Mouse (Mus musculus): Measurements from ENCODE around the gene Abtb2. TPM values are rescaled to one million over a fixed set of nuclear protein-coding genes. Genes with fewer than 3 reads are reported as not detected.

The Abtb2 gene
- total and polyA plus RNA-seq, 3 experiments: 23.0 to 28.7 (median 24.7) TPM

GRCm38 (mm10) chr2:103635731-103636487 is 69.8 kb downstream of the Abtb2 start:
- no peak for TF ChIP-seq POLR2A (IDR thresholded peaks at IDR 0.05; ENCODE audit: insufficient read depth, low read depth, low read length)
- TF ChIP-seq CTCF (IDR thresholded peaks at IDR 0.05): no peak
- no peak for TF ChIP-seq EP300 (IDR thresholded peaks at IDR 0.05; ENCODE audit: insufficient read depth, low read depth, low read length)
- Histone ChIP-seq H3K4me1 (ENCODE audit: control insufficient read depth, insufficient read depth, low read length) (peaks cover 5% of the 10 kb centered on the region), H3K27me3 (ENCODE audit: control insufficient read depth, insufficient read depth, low read length) (peaks cover 2% of the 10 kb centered on the region; the same call in 1 of the 2 replicates), H3K36me3 (ENCODE audit: control insufficient read depth, insufficient read depth, low read length) (peaks cover 3% of the 10 kb centered on the region; the same call in 1 of the 2 replicates), H3K4me3 (no peak overlapping the region), H3K79me2 (replicated peaks; ENCODE audit: control insufficient read depth, insufficient read depth, low read length) (peaks cover 1% of the 10 kb centered on the region; the same call in 1 of the 2 replicates), H3K27ac (no peak overlapping the region), H3K9ac (ENCODE audit: low read depth, low read length) (no peak overlapping the region)
- DNase-seq: no peak
- 94% methylated on average over 3 of the region's 3 CpGs for WGBS
- intact Hi-C loops (cut with DNase I): no loop called here

GRCm38 (mm10) chr2:103637385-103637784 is 71.3 kb downstream of the Abtb2 start:
- Histone ChIP-seq H3K4me3 (no peak overlapping the region), H3K27me3 (ENCODE audit: control insufficient read depth, insufficient read depth, low read length) (peaks cover 2% of the 10 kb centered on the region; the same call in 1 of the 2 replicates), H3K79me2 (replicated peaks; ENCODE audit: control insufficient read depth, insufficient read depth, low read length) (peaks cover 1% of the 10 kb centered on the region; the same call in 1 of the 2 replicates), H3K27ac (no peak overlapping the region), H3K4me1 (ENCODE audit: control insufficient read depth, insufficient read depth, low read length) (peaks cover 4% of the 10 kb centered on the region), H3K9ac (ENCODE audit: low read depth, low read length) (no peak overlapping the region), H3K36me3 (ENCODE audit: control insufficient read depth, insufficient read depth, low read length) (peaks cover 3% of the 10 kb centered on the region; the same call in 1 of the 2 replicates)
- no peak for DNase-seq
- WGBS: 68% methylated on average over 1 of the region's 1 CpGs
- intact Hi-C loops (cut with DNase I): no loop called here
- TF ChIP-seq EP300 (IDR thresholded peaks at IDR 0.05; ENCODE audit: insufficient read depth, low read depth, low read length) (no peak), CTCF (IDR thresholded peaks at IDR 0.05) (no peak), POLR2A (IDR thresholded peaks at IDR 0.05; ENCODE audit: insufficient read depth, low read depth, low read length) (no peak)

- DNase-seq: no peak
- intact Hi-C loops (cut with DNase I): no loop called here
- 86% methylated on average over 5 of the region's 5 CpGs for WGBS
- no peak overlapping the region for H3K27ac ChIP-seq
- H3K36me3 ChIP-seq (ENCODE audit: control insufficient read depth, insufficient read depth, low read length): peaks cover 3% of the 10 kb centered on the region; the same call in 1 of the 2 replicates
- H3K79me2 ChIP-seq (replicated peaks; ENCODE audit: control insufficient read depth, insufficient read depth, low read length): peaks cover 1% of the 10 kb centered on the region; the same call in 1 of the 2 replicates
- H3K9ac ChIP-seq (ENCODE audit: low read depth, low read length): no peak overlapping the region
- peaks cover 2% of the 10 kb centered on the region; the same call in 1 of the 2 replicates for H3K4me1 ChIP-seq (ENCODE audit: control insufficient read depth, insufficient read depth, low read length)
- no peak overlapping the region for H3K4me3 ChIP-seq
- TF ChIP-seq POLR2A (IDR thresholded peaks at IDR 0.05; ENCODE audit: insufficient read depth, low read depth, low read length): no peak
- TF ChIP-seq CTCF (IDR thresholded peaks at IDR 0.05): no peak
- no peak for TF ChIP-seq EP300 (IDR thresholded peaks at IDR 0.05; ENCODE audit: insufficient read depth, low read depth, low read length)
- H3K27me3 ChIP-seq (ENCODE audit: control insufficient read depth, insufficient read depth, low read length): peaks cover 2% of the 10 kb centered on the region; the same call in 1 of the 2 replicates
Observed at GRCm38 (mm10) chr2:103637943-103638342, 71.8 kb downstream of the Abtb2 start.

GRCm38 (mm10) chr2:103639701-103640100 is 73.6 kb downstream of the Abtb2 start:
- no peak overlapping the region for H3K27ac ChIP-seq
- peaks cover 1% of the 10 kb centered on the region; the same call in 1 of the 2 replicates for H3K79me2 ChIP-seq (replicated peaks; ENCODE audit: control insufficient read depth, insufficient read depth, low read length)
- no peak overlapping the region for H3K9ac ChIP-seq (ENCODE audit: low read depth, low read length)
- no peak overlapping the region for H3K4me3 ChIP-seq
- 57% methylated on average over 2 of the region's 2 CpGs for WGBS
- no peak for TF ChIP-seq EP300 (IDR thresholded peaks at IDR 0.05; ENCODE audit: insufficient read depth, low read depth, low read length)
- TF ChIP-seq CTCF (IDR thresholded peaks at IDR 0.05): no peak
- no peak for TF ChIP-seq POLR2A (IDR thresholded peaks at IDR 0.05; ENCODE audit: insufficient read depth, low read depth, low read length)
- H3K4me1 ChIP-seq (ENCODE audit: control insufficient read depth, insufficient read depth, low read length): peaks cover 4% of the 10 kb centered on the region
- no peak for DNase-seq
- H3K27me3 ChIP-seq (ENCODE audit: control insufficient read depth, insufficient read depth, low read length): peaks cover 2% of the 10 kb centered on the region; the same call in 1 of the 2 replicates
- H3K36me3 ChIP-seq (ENCODE audit: control insufficient read depth, insufficient read depth, low read length): peaks cover 3% of the 10 kb centered on the region; the same call in 1 of the 2 replicates
- intact Hi-C loops (cut with DNase I): loop anchor here (2.0 to 5.0 kb wide), 3 partner anchors 35 to 78 kb away; partner anchors contain the start of gene Abtb2

GRCm38 (mm10) chr2:103640861-103641260 is 74.8 kb downstream of the Abtb2 start:
- H3K4me3 ChIP-seq: no peak overlapping the region
- H3K36me3 ChIP-seq (ENCODE audit: control insufficient read depth, insufficient read depth, low read length): peaks cover 3% of the 10 kb centered on the region; the same call in 1 of the 2 replicates
- no peak for DNase-seq
- TF ChIP-seq CTCF (IDR thresholded peaks at IDR 0.05): no peak
- TF ChIP-seq POLR2A (IDR thresholded peaks at IDR 0.05; ENCODE audit: insufficient read depth, low read depth, low read length): no peak
- no peak for TF ChIP-seq EP300 (IDR thresholded peaks at IDR 0.05; ENCODE audit: insufficient read depth, low read depth, low read length)
- no peak overlapping the region for H3K9ac ChIP-seq (ENCODE audit: low read depth, low read length)
- 60% methylated on average over 2 of the region's 2 CpGs for WGBS
- peaks cover 4% of the 10 kb centered on the region for H3K4me1 ChIP-seq (ENCODE audit: control insufficient read depth, insufficient read depth, low read length)
- intact Hi-C loops (cut with DNase I): loop anchor here (2.0 to 5.0 kb wide), 3 partner anchors 36 to 76 kb away; partner anchors contain the start of gene Abtb2
- H3K79me2 ChIP-seq (replicated peaks; ENCODE audit: control insufficient read depth, insufficient read depth, low read length): peaks cover 1% of the 10 kb centered on the region; the same call in 1 of the 2 replicates
- H3K27ac ChIP-seq: no peak overlapping the region
- H3K27me3 ChIP-seq (ENCODE audit: control insufficient read depth, insufficient read depth, low read length): no peaks in the 10 kb centered on the region
